Mouse (Mus musculus) heart, postnatal 0 days (tissue): ENCODE measurements around the gene Aamp.

ENCODE experiments used
- CTCF ChIP-seq: IDR thresholded peaks from 2 replicates; pipeline ENCODE4 v1.5.1; 2016; ENCODE audit warnings: antibody characterized with exemption, control low read depth, low read depth
- EP300 ChIP-seq: IDR thresholded peaks from 2 replicates; pipeline ENCODE4 v1.6.1; 2016; ENCODE audit warnings: antibody characterized with exemption, low read depth

GRCm38 (mm10) chr1:74304339-74304790 lies 19.8 kb upstream of the Aamp start:
- TF ChIP-seq CTCF (no peak), EP300 (no peak)
